Mouse (Mus musculus) C2C12 (cell line): ENCODE data around the gene Tns4.

Experiments
- CTCF ChIP-seq: IDR thresholded peaks from one replicate; pipeline ENCODE4 v1.5.1; 2011; ENCODE audit not compliant: control insufficient read depth, insufficient read depth, insufficient read length
- MAX ChIP-seq: IDR thresholded peaks from one replicate; pipeline ENCODE4 v1.6.1; 2011; ENCODE audit warnings: mild to moderate bottlenecking, control low read depth
- MYOD1 ChIP-seq: IDR thresholded peaks from one replicate; pipeline ENCODE4 v1.6.1; 2011; ENCODE audit warnings: low read depth; ENCODE audit not compliant: control insufficient read depth, insufficient read length
- MYOG ChIP-seq: IDR thresholded peaks from one replicate; pipeline ENCODE4 v1.6.1; 2011; ENCODE audit not compliant: control insufficient read depth, insufficient read length; ENCODE audit errors: extremely low read depth
- USF1 ChIP-seq: IDR thresholded peaks from one replicate; pipeline ENCODE4 v1.6.1; 2011; ENCODE audit warnings: low read depth, mild to moderate bottlenecking, control low read depth, moderate library complexity

DNA sequence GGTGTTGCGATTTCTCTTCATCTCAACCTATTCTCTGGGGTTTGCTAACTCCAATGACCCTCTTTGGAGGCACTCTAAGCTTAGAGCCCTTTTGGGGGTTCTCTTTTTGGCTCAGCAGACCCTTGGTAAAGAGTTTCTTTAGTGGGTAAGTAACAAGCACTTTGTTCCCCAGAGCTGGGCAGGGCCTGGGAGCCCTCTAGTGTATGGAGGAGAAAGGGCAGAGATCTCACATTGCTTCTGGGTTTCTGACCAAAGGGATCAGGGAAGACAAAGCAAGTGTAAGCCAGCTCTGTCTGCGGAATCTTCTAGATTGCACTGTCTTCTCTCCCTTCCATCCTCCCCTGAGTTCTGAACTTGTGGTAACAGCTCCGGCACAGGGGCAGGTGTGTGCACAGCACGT, 53.8 kb downstream of the Tns4 start:
- no peak for TF ChIP-seq CTCF
- no peak for TF ChIP-seq MYOG
- TF ChIP-seq MYOD1: no peak
- no peak for TF ChIP-seq USF1
- TF ChIP-seq MAX: no peak
